ENCODE assay signal across 30 mouse cellular contexts in the genomic region with DNA sequence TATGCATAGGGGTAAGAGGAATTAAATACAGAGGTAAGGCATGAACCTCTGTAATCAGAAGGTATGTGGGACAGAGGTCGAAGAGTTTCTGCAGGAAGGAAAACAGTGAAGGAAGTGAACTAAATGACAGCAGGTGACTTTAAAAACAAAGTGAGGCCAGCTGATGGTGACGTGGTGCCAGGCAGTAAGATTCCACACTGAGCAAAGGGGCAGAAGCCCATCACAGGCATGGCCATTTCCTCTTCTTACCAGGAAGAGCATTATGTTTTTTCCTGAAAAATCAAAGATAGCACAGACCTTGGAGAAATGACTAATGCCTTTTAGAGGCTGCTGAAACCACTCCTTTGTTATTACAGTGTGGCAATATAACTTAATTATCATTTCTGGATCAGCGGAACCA. TPM values are rescaled to one million over a fixed set of nuclear protein-coding genes. Genes with fewer than 3 reads are reported as not detected.
DNase-seq lines count a peak whose midpoint lies in the region; ATAC-seq and TF ChIP-seq lines count a peak whose summit lies in the region.
"Had no signal": no experiment of that assay in that cellular context is flagged by ENCODE, and none has a peak within 500 bp of the region (broad histone marks: within the 10 kb centered on the region; RNA-seq: fewer than 3 reads in every experiment).

No protein-coding gene starts in this region.

- no peaks in the 10 kb centered on the region for H3K4me1 ChIP-seq in lung, embryonic 14.5 days (ENCODE audit: insufficient read depth)
- H3K4me1 ChIP-seq in midbrain, embryonic 13.5 days (replicated peaks): no peaks in the 10 kb centered on the region
- peaks cover 2% of the 10 kb centered on the region; the same call in 1 of the 2 replicates for H3K4me1 ChIP-seq in hindbrain, embryonic 10.5 days (replicated peaks)
- H3K4me1 ChIP-seq: hindbrain, embryonic 15.5 days had no signal

- WGBS in lung, embryonic 14.5 days: 71% methylated on average over 3 of the region's 3 CpGs
- 88% methylated on average over 3 of the region's 3 CpGs for WGBS in midbrain, embryonic 13.5 days
- 86% methylated on average over 3 of the region's 3 CpGs for WGBS in hindbrain, embryonic 10.5 days

- no peak overlapping the region for H3K4me2 ChIP-seq in lung, embryonic 14.5 days
- no peak overlapping the region for H3K4me2 ChIP-seq in midbrain, embryonic 13.5 days (replicated peaks)
- H3K4me2 ChIP-seq: forebrain, embryonic 13.5 days; heart, embryonic 11.5 days; hindbrain, embryonic 15.5 days; limb, embryonic 13.5 days; liver, embryonic 11.5 days had no signal

- TF ChIP-seq CTCF in lung, embryonic 14.5 days (IDR thresholded peaks at IDR 0.05; ENCODE audit: low read depth): no peak

- H3K27ac ChIP-seq in lung, embryonic 14.5 days (ENCODE audit: low read depth): no peak overlapping the region
- no peak overlapping the region for H3K27ac ChIP-seq in midbrain, embryonic 13.5 days
- H3K27ac ChIP-seq in hindbrain, embryonic 10.5 days: no peak overlapping the region
- H3K27ac ChIP-seq: forebrain, embryonic 13.5 days; hindbrain, embryonic 15.5 days; limb, embryonic 13.5 days; macrophage had no signal

- H3K9ac ChIP-seq in lung, embryonic 14.5 days: no peak overlapping the region
- H3K9ac ChIP-seq in midbrain, embryonic 13.5 days (replicated peaks): no peak overlapping the region
- H3K9ac ChIP-seq: forebrain, embryonic 13.5 days; hindbrain, embryonic 15.5 days; limb, embryonic 13.5 days had no signal

- no peaks in the 10 kb centered on the region for H3K9me3 ChIP-seq in lung, embryonic 14.5 days (ENCODE audit: low read depth, low read length)
- no peaks in the 10 kb centered on the region for H3K9me3 ChIP-seq in midbrain, embryonic 13.5 days
- H3K9me3 ChIP-seq in hindbrain, embryonic 10.5 days: no peaks in the 10 kb centered on the region
- H3K9me3 ChIP-seq: forebrain, embryonic 13.5 days; G1E; hindbrain, embryonic 15.5 days; limb, embryonic 13.5 days had no signal

- ATAC-seq in lung, embryonic 14.5 days (ENCODE audit: insufficient read depth): no peak
- ATAC-seq in midbrain, embryonic 13.5 days: no peak
- ATAC-seq: forebrain, embryonic 13.5 days; inflammation-experienced regulatory T-cells, adult 6 months; midbrain, embryonic 16.5 days had no signal

- H3K27me3 ChIP-seq in lung, embryonic 14.5 days (ENCODE audit: insufficient read depth, low read length): no peaks in the 10 kb centered on the region
- no peaks in the 10 kb centered on the region for H3K27me3 ChIP-seq in midbrain, embryonic 13.5 days
- no peaks in the 10 kb centered on the region for H3K27me3 ChIP-seq in hindbrain, embryonic 10.5 days (ENCODE audit: insufficient read depth, poor library complexity, severe bottlenecking)
- H3K27me3 ChIP-seq: forebrain, embryonic 13.5 days; hindbrain, embryonic 15.5 days; limb, embryonic 13.5 days had no signal

- DNase-seq in kidney, adult 11 months: peak; percentile 26
- DNase-seq in kidney, adult 18-20 months: no peak
- peak; percentile 14 for DNase-seq in lung, embryonic 14.5 days
- DNase-seq in lung, postnatal 10 days: no peak
- peak; percentile 24 to 37 for DNase-seq in kidney, postnatal 25 days
- DNase-seq in urinary bladder, adult 2 months (ENCODE audit: low spot score): no peak
- no peak for DNase-seq in hindbrain, embryonic 10.5 days (ENCODE audit: low spot score)
- DNase-seq: adrenal gland, adult 8-10 months; cerebellum, adult 8-10 months; cerebellum, postnatal 25 days; gastrocnemius, postnatal 14 days; heart, postnatal 36 days; thymus, postnatal 4 days had no signal

- H3K4me3 ChIP-seq in lung, embryonic 14.5 days (ENCODE audit: low read depth, low read length): no peak overlapping the region
- H3K4me3 ChIP-seq in midbrain, embryonic 13.5 days (replicated peaks): no peak overlapping the region
- no peak overlapping the region for H3K4me3 ChIP-seq in hindbrain, embryonic 10.5 days
- H3K4me3 ChIP-seq: forebrain, embryonic 13.5 days; hindbrain, embryonic 15.5 days; limb, embryonic 13.5 days had no signal

- H3K36me3 ChIP-seq in lung, embryonic 14.5 days (ENCODE audit: insufficient read depth): no peaks in the 10 kb centered on the region
- no peaks in the 10 kb centered on the region for H3K36me3 ChIP-seq in midbrain, embryonic 13.5 days
- no peaks in the 10 kb centered on the region for H3K36me3 ChIP-seq in hindbrain, embryonic 10.5 days
- H3K36me3 ChIP-seq: hindbrain, embryonic 15.5 days; limb, embryonic 13.5 days had no signal

RNA-seq across cellular contexts. Expression of gene Mmaa, which starts 6.8 kb away (rescaled TPM):
- polyA plus RNA-seq in lung, embryonic 14.5 days (2014; fragmentation: Nextera tagmentation; extraction: Ambion mirVana): 9.5 and 9.9 TPM in 2 replicates
- polyA plus RNA-seq in midbrain, embryonic 13.5 days (2015; fragmentation: Nextera tagmentation; extraction: Ambion mirVana): 17.2 and 18.1 TPM in 2 replicates
- polyA plus RNA-seq in urinary bladder, adult 2 months (2012; rRNA removed): 21.2 and 23.9 TPM in 2 replicates
- polyA plus RNA-seq in hindbrain, embryonic 10.5 days (2016; fragmentation: Nextera tagmentation; extraction: Ambion mirVana): 9.2 and 10.7 TPM in 2 replicates

RNA-seq across cellular contexts. Expression of gene 1700011L22Rik, which starts 53.2 kb away (rescaled TPM):
- polyA plus RNA-seq in lung, embryonic 14.5 days (2014; fragmentation: Nextera tagmentation; extraction: Ambion mirVana): not detected in 2 replicates
- not detected in 2 replicates for polyA plus RNA-seq in midbrain, embryonic 13.5 days (2015; fragmentation: Nextera tagmentation; extraction: Ambion mirVana)
- 0.15 and 0.38 TPM in 2 replicates for polyA plus RNA-seq in urinary bladder, adult 2 months (2012; rRNA removed)
- not detected in 2 replicates for polyA plus RNA-seq in hindbrain, embryonic 10.5 days (2016; fragmentation: Nextera tagmentation; extraction: Ambion mirVana)
- polyA plus RNA-seq: embryonic facial prominence, embryonic 11.5 days; forebrain, embryonic 13.5 days; G1E; heart, embryonic 11.5 days; heart, embryonic 16.5 days; hindbrain, embryonic 15.5 days; inflammation-experienced regulatory T-cells, adult 6 months; liver, embryonic 11.5 days; liver, embryonic 16.5 days; lung, embryonic 16.5 days; macrophage; midbrain, embryonic 16.5 days; neural tube, embryonic 11.5 days; spleen, adult 2 months; thymus, postnatal 0 days had no signal

Comparison
In these comparisons a context has a peak if more than half of its experiments do, and no peak if none do; other contexts are left out.
1. DNase-seq: peak in kidney, adult 11 months (single experiment), lung, embryonic 14.5 days (single experiment) and kidney, postnatal 25 days (2 of 2); none in kidney, adult 18-20 months (single experiment), lung, postnatal 10 days (single experiment), urinary bladder, adult 2 months (single experiment) and hindbrain, embryonic 10.5 days (single experiment).